Mouse (Mus musculus) liver, embryonic 11.5 days (tissue): ENCODE measurements around the gene Il1f9. TPM values are rescaled to one million over a fixed set of nuclear protein-coding genes. Genes with fewer than 3 reads are reported as not detected.

Experiments used
- polyA plus RNA-seq: library from polyadenylated mRNA; unstranded; fragments of >200 nt; fragmentation: Nextera tagmentation; extraction: Ambion mirVana; gene quantifications from 2 replicates; pipeline ENCODE4 v1.2.1, GENCODE M21; 2014

Il1f9 gene
- polyA plus RNA-seq, 1 experiment from 2014 or later, result not detected

Other genes starting within 250 kb of the Il1f9 start
- 1.1 and 1.4 TPM in 2 replicates for gene Hnmt, start 137.1 kb upstream of the Il1f9 start, polyA plus RNA-seq
- gene Tbpl2, start 89.9 kb upstream of the Il1f9 start, polyA plus RNA-seq, result not detected in 2 replicates
- not detected in 2 replicates for gene Il1f8, start 33.3 kb upstream of the Il1f9 start, polyA plus RNA-seq
- gene Il1f6, start 28.9 kb downstream of the Il1f9 start, polyA plus RNA-seq, result not detected in 2 replicates
- gene Il1f5, start 90.5 kb downstream of the Il1f9 start, polyA plus RNA-seq, result not detected in 2 replicates
- gene Il1f10, start 104.7 kb downstream of the Il1f9 start, polyA plus RNA-seq, result not detected in 2 replicates
- 0.17 and 0.34 TPM in 2 replicates for gene Il1rn, start 150.4 kb downstream of the Il1f9 start, polyA plus RNA-seq
- gene Psd4, start 181.1 kb downstream of the Il1f9 start, polyA plus RNA-seq, result 13.1 and 17.3 TPM in 2 replicates